Mouse (Mus musculus) bone marrow, adult 2 months (tissue): Measurements from ENCODE around the gene Mia2.

Experiments
- CTCF ChIP-seq: fragments of 200-500 bp; IDR thresholded peaks from 2 replicates; pipeline ENCODE4 v1.5.1; 2011; ENCODE audit warnings: low read length, control low read depth; ENCODE audit not compliant: control insufficient read depth, insufficient read depth
- POLR2A ChIP-seq: fragments of 200-500 bp; IDR thresholded peaks from 2 replicates; pipeline ENCODE4 v1.6.1; 2011; ENCODE audit warnings: low read depth, mild to moderate bottlenecking, control low read depth, low read length, borderline replicate concordance; ENCODE audit not compliant: control insufficient read depth

- TF ChIP-seq CTCF (no peak), POLR2A (no peak)
These were observed 121.2 kb downstream of the Mia2 start for GRCm38 (mm10) chr12:59216676-59217266.
